8 mouse cellular contexts compared by ENCODE assay signal in genomic region chr5:45520809-45521110, GRCm38 (mm10). TPM values are rescaled to one million over a fixed set of nuclear protein-coding genes. Genes with fewer than 3 reads are reported as not detected.
DNase-seq lines count a peak whose midpoint lies in the region; ATAC-seq lines count a peak whose summit lies in the region.

No protein-coding gene starts in this region.

- no peak for DNase-seq in kidney, adult 18-20 months
- no peak for DNase-seq in hindbrain, embryonic 14.5 days (ENCODE audit: low spot score)
- no peak for DNase-seq in midbrain, embryonic 14.5 days
- no peak for DNase-seq in layer of hippocampus, adult 11-12 months (ENCODE audit: low spot score)
- DNase-seq in layer of hippocampus, adult 9-11 months, result no peak

- no peak for ATAC-seq in kidney, embryonic 14.5 days (ENCODE audit: low FRiP score, low TSS enrichment)
- ATAC-seq in activated CD4-positive, CD25-positive, alpha-beta regulatory T cell, adult 4 months, result peak; percentile 39
- no peak for ATAC-seq in hindbrain, embryonic 14.5 days (ENCODE audit: low FRiP score)
- ATAC-seq in midbrain, embryonic 14.5 days (ENCODE audit: low FRiP score, low TSS enrichment), result no peak
- ATAC-seq in frontal cortex, adult (ENCODE audit: low TSS enrichment), result no peak

- H3K9ac ChIP-seq in kidney, embryonic 14.5 days (ENCODE audit: low read depth, low read length), result peak overlapping the region; percentile 74
- H3K9ac ChIP-seq in hindbrain, embryonic 14.5 days, result peak overlapping the region; percentile 73
- peak overlapping the region; percentile 91 for H3K9ac ChIP-seq in midbrain, embryonic 14.5 days (replicated peaks; ENCODE audit: low read length)

- peak overlapping the region; percentile 85 for H3K4me2 ChIP-seq in kidney, embryonic 14.5 days (replicated peaks; ENCODE audit: low read depth, low read length)
- peak overlapping the region; percentile 97 for H3K4me2 ChIP-seq in hindbrain, embryonic 14.5 days (replicated peaks)
- H3K4me2 ChIP-seq in midbrain, embryonic 14.5 days (ENCODE audit: low read length), result peak overlapping the region; percentile 91

- H3K36me3 ChIP-seq in kidney, embryonic 14.5 days (ENCODE audit: control insufficient read depth, insufficient read depth, low read length), result peaks cover 19% of the 10 kb centered on the region
- peaks cover 24% of the 10 kb centered on the region for H3K36me3 ChIP-seq in hindbrain, embryonic 14.5 days (replicated peaks; ENCODE audit: control insufficient read depth, insufficient read depth)
- peaks cover 25% of the 10 kb centered on the region for H3K36me3 ChIP-seq in midbrain, embryonic 14.5 days (ENCODE audit: control insufficient read depth, insufficient read depth, low read length)

- H3K4me1 ChIP-seq in kidney, embryonic 14.5 days (ENCODE audit: control insufficient read depth, insufficient read depth, low read length), result peaks cover 12% of the 10 kb centered on the region
- peaks cover 17% of the 10 kb centered on the region for H3K4me1 ChIP-seq in hindbrain, embryonic 14.5 days (replicated peaks; ENCODE audit: control insufficient read depth, insufficient read depth, low read length)
- peaks cover 10% of the 10 kb centered on the region for H3K4me1 ChIP-seq in midbrain, embryonic 14.5 days (ENCODE audit: control insufficient read depth, insufficient read depth, low read length)

- no peaks in the 10 kb centered on the region for H3K27me3 ChIP-seq in kidney, embryonic 14.5 days (ENCODE audit: control insufficient read depth, insufficient read depth, low read length)
- H3K27me3 ChIP-seq in hindbrain, embryonic 14.5 days (ENCODE audit: control insufficient read depth, insufficient read depth, low read length), result no peaks in the 10 kb centered on the region
- no peaks in the 10 kb centered on the region for H3K27me3 ChIP-seq in midbrain, embryonic 14.5 days (ENCODE audit: control insufficient read depth, insufficient read depth, low read length)

- no peak overlapping the region for H3K27ac ChIP-seq in kidney, embryonic 14.5 days (ENCODE audit: low read depth, low read length)
- no peak overlapping the region for H3K27ac ChIP-seq in hindbrain, embryonic 14.5 days
- H3K27ac ChIP-seq in midbrain, embryonic 14.5 days (replicated peaks; ENCODE audit: low read depth, low read length), result peak overlapping the region; percentile 82; the same call in 1 of the 2 replicates

- no peaks in the 10 kb centered on the region for H3K9me3 ChIP-seq in kidney, embryonic 14.5 days (ENCODE audit: control insufficient read depth, low read length)
- no peaks in the 10 kb centered on the region for H3K9me3 ChIP-seq in hindbrain, embryonic 14.5 days (ENCODE audit: control insufficient read depth, low read length)
- no peaks in the 10 kb centered on the region for H3K9me3 ChIP-seq in midbrain, embryonic 14.5 days (ENCODE audit: control insufficient read depth, low read length)

- H3K4me3 ChIP-seq in kidney, embryonic 14.5 days (ENCODE audit: low read length), result peak overlapping the region; percentile 59
- peak overlapping the region; percentile 79 for H3K4me3 ChIP-seq in hindbrain, embryonic 14.5 days (replicated peaks; ENCODE audit: low read length)
- peak overlapping the region; percentile 97 for H3K4me3 ChIP-seq in midbrain, embryonic 14.5 days (replicated peaks; ENCODE audit: low read depth, low read length)

- 1% methylated on average over 5 of the region's 5 CpGs for WGBS in kidney, embryonic 14.5 days
- 5% methylated on average over 5 of the region's 5 CpGs for WGBS in hindbrain, embryonic 14.5 days
- whole genome bisulfite sequencing in midbrain, embryonic 14.5 days, result 7% methylated on average over 5 of the region's 5 CpGs

RNA-seq across cellular contexts. Expression of gene Med28, which starts 0.7 kb away (rescaled TPM):
- polyA plus RNA-seq in kidney, embryonic 14.5 days (2014; fragmentation: Nextera tagmentation; extraction: Ambion mirVana), result 265 and 309 TPM in 2 replicates
- 100 to 1,000 TPM; 217 to 220 TPM for polyA plus RNA-seq in activated CD4-positive, CD25-positive, alpha-beta regulatory T cell, adult 4 months (2017; shearing (Covaris generic))
- polyA plus RNA-seq in hindbrain, embryonic 14.5 days (2014; fragmentation: Nextera tagmentation; extraction: Ambion mirVana), result 251 and 253 TPM in 2 replicates
- 288 and 301 TPM in 2 replicates for polyA plus RNA-seq in midbrain, embryonic 14.5 days (2014; fragmentation: Nextera tagmentation; extraction: Ambion mirVana)

RNA-seq across cellular contexts. Expression of gene Lap3, which starts 27.6 kb away (rescaled TPM):
- 88.3 and 112 TPM in 2 replicates for polyA plus RNA-seq in kidney, embryonic 14.5 days (2014; fragmentation: Nextera tagmentation; extraction: Ambion mirVana)
- 10 to 100 TPM; 23.0 to 29.5 TPM for polyA plus RNA-seq in activated CD4-positive, CD25-positive, alpha-beta regulatory T cell, adult 4 months (2017; shearing (Covaris generic))
- polyA plus RNA-seq in hindbrain, embryonic 14.5 days (2014; fragmentation: Nextera tagmentation; extraction: Ambion mirVana), result 35.3 and 38.6 TPM in 2 replicates
- 25.8 and 36.3 TPM in 2 replicates for polyA plus RNA-seq in midbrain, embryonic 14.5 days (2014; fragmentation: Nextera tagmentation; extraction: Ambion mirVana)
